Mouse (Mus musculus) lung, adult 2 months (tissue): ENCODE measurements around the gene Rnf10.

Source experiments
- CTCF ChIP-seq: fragments of 200-500 bp; IDR thresholded peaks from 2 replicates; pipeline ENCODE4 v1.5.1; 2011; ENCODE audit warnings: mild to moderate bottlenecking, low read length, control low read depth; ENCODE audit not compliant: insufficient read depth
- POLR2A ChIP-seq: fragments of 200-500 bp; IDR thresholded peaks from 2 replicates; pipeline ENCODE4 v1.6.1; 2011; ENCODE audit warnings: low read depth, mild to moderate bottlenecking, control low read depth, low read length, borderline replicate concordance; ENCODE audit errors: extremely low read depth

GRCm38 (mm10) chr5:115233031-115233780, 39.5 kb downstream of the Rnf10 start:
- no peak for TF ChIP-seq CTCF
- TF ChIP-seq POLR2A: no peak
